Mouse (Mus musculus) cortical plate, adult 2 months (tissue): Measurements from ENCODE around the gene Slc5a6.

Experiments used
- CTCF ChIP-seq: fragments of 200-500 bp; IDR thresholded peaks from 2 replicates; pipeline ENCODE4 v1.5.1; 2011; ENCODE audit warnings: mild to moderate bottlenecking, control low read depth, low read length; ENCODE audit not compliant: insufficient read depth; ENCODE audit errors: extremely low read depth
- POLR2A ChIP-seq: fragments of 200-500 bp; IDR thresholded peaks from 2 replicates; pipeline ENCODE4 v1.6.1; 2011; ENCODE audit warnings: mild to moderate bottlenecking, low read length, control low read depth; ENCODE audit not compliant: insufficient read depth; ENCODE audit errors: extremely low read depth

- TF ChIP-seq POLR2A: no peak
- TF ChIP-seq CTCF: no peak
Observed at GRCm38 (mm10) chr5:30999324-30999723, 49.4 kb downstream of the Slc5a6 start.
